Mouse (Mus musculus) T-cell, adult 2 months (primary cell): Measurements from ENCODE around the gene Nfkbid.
A peak's percentile ranks its signal among the peaks of the same experiment; 100 is the strongest.

Source experiments
- DNase-seq: peaks from one replicate; pipeline ENCODE4 v3.0.0; 2022; ENCODE audit warnings: low spot score

Gene Nfkbid

GRCm38 (mm10) chr7:30421175-30421889, at the start of gene Nfkbid:
TSS of gene Nfkbid (plus strand) at chr7:30421732.
- DNase-seq = peak; percentile 80

GRCm38 (mm10) chr7:30373501-30373962, 48.0 kb upstream of the Nfkbid start:
- peak; percentile 93 for DNase-seq

- no peak for DNase-seq
Measured at GRCm38 (mm10) chr7:30380061-30380460, 41.5 kb upstream of the Nfkbid start.

GRCm38 (mm10) chr7:30384106-30384505, 37.4 kb upstream of the Nfkbid start:
- DNase-seq = no peak

- no peak for DNase-seq
Measured at GRCm38 (mm10) chr7:30392746-30393520, 28.6 kb upstream of the Nfkbid start.

- DNase-seq = peak; percentile 34
Measured at GRCm38 (mm10) chr7:30393631-30394030, 27.9 kb upstream of the Nfkbid start.

- peak; percentile 88 for DNase-seq
Measured at GRCm38 (mm10) chr7:30394379-30394778, 27.2 kb upstream of the Nfkbid start.

GRCm38 (mm10) chr7:30394871-30395270, 26.7 kb upstream of the Nfkbid start:
- peak; percentile 47 for DNase-seq

GRCm38 (mm10) chr7:30399671-30400070, 21.9 kb upstream of the Nfkbid start:
- no peak for DNase-seq

GRCm38 (mm10) chr7:30402343-30402742, 19.2 kb upstream of the Nfkbid start:
- no peak for DNase-seq

- DNase-seq = no peak
Measured at GRCm38 (mm10) chr7:30408639-30409038, 12.9 kb upstream of the Nfkbid start.

- DNase-seq = no peak
Measured at GRCm38 (mm10) chr7:30409789-30410188, 11.7 kb upstream of the Nfkbid start.

- DNase-seq = no peak
Measured at GRCm38 (mm10) chr7:30411023-30411422, 10.5 kb upstream of the Nfkbid start.

GRCm38 (mm10) chr7:30412735-30413147, 8.8 kb upstream of the Nfkbid start:
- DNase-seq = no peak

GRCm38 (mm10) chr7:30413596-30413995, 7.9 kb upstream of the Nfkbid start, which contains the start of gene Tyrobp:
TSS of gene Tyrobp (plus strand) at chr7:30413760.
- no peak for DNase-seq

- DNase-seq = peak; percentile 71
Measured at GRCm38 (mm10) chr7:30417856-30418255, 3.7 kb upstream of the Nfkbid start.

GRCm38 (mm10) chr7:30419561-30420499, 1.7 kb upstream of the Nfkbid start, which contains the start of gene Hcst:
TSS of gene Hcst (minus strand) at chr7:30419854.
- DNase-seq = peak; percentile 71

- DNase-seq = no peak
Measured at GRCm38 (mm10) chr7:30420673-30421072, 859 bp upstream of the Nfkbid start.

GRCm38 (mm10) chr7:30421890-30422435, 431 bp downstream of the Nfkbid start:
- DNase-seq = peak; percentile 96

GRCm38 (mm10) chr7:30422560-30422959, 1.0 kb downstream of the Nfkbid start:
- DNase-seq = peak; percentile 60

GRCm38 (mm10) chr7:30423071-30423641, 1.6 kb downstream of the Nfkbid start:
- peak; percentile 57 for DNase-seq
